Mouse (Mus musculus) liver, adult 2 months (tissue): ENCODE measurements around the gene Zfp953.

Source experiments
- CTCF ChIP-seq: fragments of 200-500 bp; IDR thresholded peaks from 2 replicates; pipeline ENCODE4 v1.5.1; 2011; ENCODE audit warnings: low read depth, low read length, control low read depth
- POLR2A ChIP-seq: fragments of 200-500 bp; IDR thresholded peaks from 2 replicates; pipeline ENCODE4 v1.6.1; 2011; ENCODE audit warnings: low read length, control low read depth; ENCODE audit not compliant: insufficient read depth; ENCODE audit errors: extremely low read depth

GRCm38 (mm10) chr13:67343422-67343821, 17.0 kb downstream of the Zfp953 start:
- TF ChIP-seq CTCF (no peak), POLR2A (no peak)
